Mouse (Mus musculus) kidney, adult 2 months (tissue): ENCODE data around the gene Mog.

ENCODE experiments used
- CTCF ChIP-seq: fragments of 200-500 bp; conservative IDR thresholded peaks from 2 replicates; pipeline ENCODE4 v1.5.1; 2011; ENCODE audit warnings: low read depth, mild to moderate bottlenecking, control low read depth, low read length, moderate library complexity, mixed read lengths; ENCODE audit not compliant: insufficient read depth, insufficient read length
- POLR2A ChIP-seq: fragments of 200-500 bp; IDR thresholded peaks from one replicate; pipeline ENCODE4 v1.6.1; 2011; ENCODE audit warnings: low read depth, low read length, control low read depth

DNA sequence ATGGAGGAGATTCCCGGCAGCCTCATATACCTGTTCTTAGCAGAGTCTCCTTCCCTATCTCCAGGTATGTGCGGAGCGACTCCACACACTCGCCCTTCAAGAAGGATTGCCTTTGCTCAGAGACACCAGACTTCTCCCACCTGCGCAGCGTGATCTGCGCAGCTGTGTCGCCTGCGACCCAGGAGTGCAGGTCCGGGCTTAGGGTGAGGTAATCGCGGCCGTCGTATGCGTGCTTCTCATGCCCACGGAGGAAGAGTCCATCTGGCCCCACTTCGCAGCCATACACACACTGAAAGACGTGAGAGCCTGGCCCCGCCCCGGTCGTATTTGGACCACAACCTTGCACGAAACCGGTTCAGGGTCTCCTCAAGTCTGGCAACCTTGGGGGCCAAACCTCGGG lies 34.7 kb downstream of the Mog start:
- TF ChIP-seq POLR2A: no peak
- TF ChIP-seq CTCF: no peak
